Mouse (Mus musculus) brain, adult 2 months (tissue): ENCODE data around the gene Morn1.

Source experiments
- DNase-seq: peaks from one replicate; pipeline ENCODE4 v3.0.0; 2011; ENCODE audit warnings: low read depth, low spot score

Morn1 gene

GRCm38 (mm10) chr4:155158543-155158917 lies 72.2 kb downstream of the Morn1 start:
- peak; percentile 77 for DNase-seq

GRCm38 (mm10) chr4:155162433-155163319 lies 76.3 kb downstream of the Morn1 start:
- DNase-seq = no peak

GRCm38 (mm10) chr4:155163320-155163651 lies 76.9 kb downstream of the Morn1 start:
- no peak for DNase-seq

- DNase-seq = no peak
These were observed 77.3 kb downstream of the Morn1 start for GRCm38 (mm10) chr4:155163685-155164084.

GRCm38 (mm10) chr4:155164550-155164949 lies 78.2 kb downstream of the Morn1 start:
- DNase-seq = peak; percentile 88

GRCm38 (mm10) chr4:155165861-155166260 lies 79.5 kb downstream of the Morn1 start:
- no peak for DNase-seq

GRCm38 (mm10) chr4:155168835-155169252 lies 82.5 kb downstream of the Morn1 start:
- DNase-seq = peak; percentile 52

GRCm38 (mm10) chr4:155170614-155171212 lies 84.3 kb downstream of the Morn1 start:
- no peak for DNase-seq

- peak; percentile 81 for DNase-seq
These were observed 85.7 kb downstream of the Morn1 start for GRCm38 (mm10) chr4:155171961-155172533.

- peak; percentile 91 for DNase-seq
These were observed 86.8 kb downstream of the Morn1 start for GRCm38 (mm10) chr4:155172909-155173821.

- no peak for DNase-seq
These were observed 87.7 kb downstream of the Morn1 start for GRCm38 (mm10) chr4:155173822-155174785.

- peak; percentile 77 for DNase-seq
These were observed 89.8 kb downstream of the Morn1 start for GRCm38 (mm10) chr4:155176210-155176609.

- DNase-seq = peak; percentile 72
These were observed 91.9 kb downstream of the Morn1 start for GRCm38 (mm10) chr4:155178274-155178673.

- DNase-seq = no peak
These were observed 92.7 kb downstream of the Morn1 start for GRCm38 (mm10) chr4:155178981-155179512.

GRCm38 (mm10) chr4:155183201-155183600 lies 96.8 kb downstream of the Morn1 start:
- DNase-seq = no peak

- DNase-seq = no peak
These were observed 98.1 kb downstream of the Morn1 start for GRCm38 (mm10) chr4:155184248-155185070.

- DNase-seq = no peak
These were observed 99.5 kb downstream of the Morn1 start for GRCm38 (mm10) chr4:155185845-155186244.

- DNase-seq = no peak
These were observed 100.9 kb downstream of the Morn1 start for GRCm38 (mm10) chr4:155187192-155187674.

- DNase-seq = no peak
These were observed 102.0 kb downstream of the Morn1 start for GRCm38 (mm10) chr4:155188341-155188740.
